Mouse (Mus musculus): ENCODE results near the gene Lgals1. TPM values are rescaled to one million over a fixed set of nuclear protein-coding genes. Genes with fewer than 3 reads are reported as not detected.
A peak's percentile ranks its signal among the peaks of the same experiment; 100 is the strongest.

Lgals1 gene
- polyA plus RNA-seq, 1 experiment from 2014 or later = 837 TPM

- H3K27ac ChIP-seq (ENCODE audit: low read depth, low read length) = peak overlapping the region; percentile 50
- peak; percentile 57 for ATAC-seq (replicated peaks; ENCODE audit: low FRiP score)
- H3K36me3 ChIP-seq (ENCODE audit: control insufficient read depth, insufficient read depth, low read length) = peaks cover 13% of the 10 kb centered on the region; the same call in 1 of the 2 replicates
- H3K9ac ChIP-seq (ENCODE audit: low read depth, low read length) = peak overlapping the region; percentile 31
- H3K9me3 ChIP-seq (ENCODE audit: control insufficient read depth, low read length) = no peaks in the 10 kb centered on the region
- peak overlapping the region; percentile 15 for H3K4me2 ChIP-seq
- peak overlapping the region; percentile 13; the same call in 1 of the 2 replicates for H3K4me3 ChIP-seq (ENCODE audit: low read depth, low read length)
- H3K27me3 ChIP-seq (replicated peaks; ENCODE audit: control insufficient read depth, insufficient read depth, low read length) = no peaks in the 10 kb centered on the region
- H3K4me1 ChIP-seq (replicated peaks; ENCODE audit: control insufficient read depth, insufficient read depth, low read length) = peaks cover 71% of the 10 kb centered on the region
- 44% methylated on average over 7 of the region's 7 CpGs for WGBS
- DNase-seq (ENCODE audit: low spot score) = no peak
Observed at GRCm38 (mm10) chr15:78892440-78892839, 34.1 kb upstream of the Lgals1 start.

- H3K27me3 ChIP-seq (replicated peaks; ENCODE audit: control insufficient read depth, insufficient read depth, low read length) = no peaks in the 10 kb centered on the region
- H3K4me3 ChIP-seq (ENCODE audit: low read depth, low read length) = 0 out of 2 replicates have a peak overlapping the region, but pooled peaks have one; percentile 6
- DNase-seq (ENCODE audit: low spot score) (no peak), ATAC-seq (replicated peaks; ENCODE audit: low FRiP score) (no peak)
- WGBS = 49% methylated on average over 13 of the region's 13 CpGs
- peak overlapping the region; percentile 76 for H3K27ac ChIP-seq (ENCODE audit: low read depth, low read length)
- peak overlapping the region; percentile 34; the same call in 1 of the 2 replicates for H3K9ac ChIP-seq (ENCODE audit: low read depth, low read length)
- peaks cover 79% of the 10 kb centered on the region for H3K4me1 ChIP-seq (replicated peaks; ENCODE audit: control insufficient read depth, insufficient read depth, low read length)
- peak overlapping the region; percentile 49 for H3K4me2 ChIP-seq
- H3K36me3 ChIP-seq (ENCODE audit: control insufficient read depth, insufficient read depth, low read length) = peaks cover 11% of the 10 kb centered on the region; the same call in 1 of the 2 replicates
- H3K9me3 ChIP-seq (ENCODE audit: control insufficient read depth, low read length) = no peaks in the 10 kb centered on the region
Observed at GRCm38 (mm10) chr15:78894726-78895125, 31.8 kb upstream of the Lgals1 start.

GRCm38 (mm10) chr15:78895741-78896140, 30.8 kb upstream of the Lgals1 start:
- WGBS = 57% methylated on average over 2 of the region's 2 CpGs
- Histone ChIP-seq H3K9ac (ENCODE audit: low read depth, low read length) (peak overlapping the region; percentile 49), H3K36me3 (ENCODE audit: control insufficient read depth, insufficient read depth, low read length) (peaks cover 11% of the 10 kb centered on the region; the same call in 1 of the 2 replicates), H3K4me1 (replicated peaks; ENCODE audit: control insufficient read depth, insufficient read depth, low read length) (peaks cover 76% of the 10 kb centered on the region), H3K27me3 (replicated peaks; ENCODE audit: control insufficient read depth, insufficient read depth, low read length) (no peaks in the 10 kb centered on the region), H3K9me3 (ENCODE audit: control insufficient read depth, low read length) (no peaks in the 10 kb centered on the region), H3K4me3 (ENCODE audit: low read depth, low read length) (peak overlapping the region; percentile 24), H3K4me2 (peak overlapping the region; percentile 96), H3K27ac (ENCODE audit: low read depth, low read length) (peak overlapping the region; percentile 94)
- DNase-seq (ENCODE audit: low spot score) = no peak
- ATAC-seq (replicated peaks; ENCODE audit: low FRiP score) = no peak

- ATAC-seq (replicated peaks; ENCODE audit: low FRiP score) (peak; percentile 30; the same call in 1 of the 2 replicates), DNase-seq (ENCODE audit: low spot score) (no peak)
- H3K4me2 ChIP-seq = peak overlapping the region; percentile 96
- H3K9ac ChIP-seq (ENCODE audit: low read depth, low read length) = peak overlapping the region; percentile 49
- peaks cover 81% of the 10 kb centered on the region for H3K4me1 ChIP-seq (replicated peaks; ENCODE audit: control insufficient read depth, insufficient read depth, low read length)
- H3K36me3 ChIP-seq (ENCODE audit: control insufficient read depth, insufficient read depth, low read length) = peaks cover 11% of the 10 kb centered on the region; the same call in 1 of the 2 replicates
- no peaks in the 10 kb centered on the region for H3K27me3 ChIP-seq (replicated peaks; ENCODE audit: control insufficient read depth, insufficient read depth, low read length)
- H3K27ac ChIP-seq (ENCODE audit: low read depth, low read length) = peak overlapping the region; percentile 94
- peak overlapping the region; percentile 24 for H3K4me3 ChIP-seq (ENCODE audit: low read depth, low read length)
- no peaks in the 10 kb centered on the region for H3K9me3 ChIP-seq (ENCODE audit: control insufficient read depth, low read length)
- 69% methylated on average over 3 of the region's 3 CpGs for WGBS
Observed at GRCm38 (mm10) chr15:78896149-78896548, 30.4 kb upstream of the Lgals1 start.

GRCm38 (mm10) chr15:78897488-78897887, 29.0 kb upstream of the Lgals1 start:
- H3K9ac ChIP-seq (ENCODE audit: low read depth, low read length) = peak overlapping the region; percentile 45; the same call in 1 of the 2 replicates
- ATAC-seq (replicated peaks; ENCODE audit: low FRiP score) = no peak; the same call in 1 of the 2 replicates
- 57% methylated on average over 4 of the region's 4 CpGs for WGBS

GRCm38 (mm10) chr15:78898507-78899001, 28.0 kb upstream of the Lgals1 start:
- peak overlapping the region; percentile 94 for H3K27ac ChIP-seq (ENCODE audit: low read depth, low read length)
- H3K36me3 ChIP-seq (ENCODE audit: control insufficient read depth, insufficient read depth, low read length) = peaks cover 7% of the 10 kb centered on the region
- H3K4me3 ChIP-seq (ENCODE audit: low read depth, low read length) = peak overlapping the region; percentile 65
- H3K4me2 ChIP-seq = peak overlapping the region; percentile 96
- DNase-seq (ENCODE audit: low spot score) (no peak), ATAC-seq (replicated peaks; ENCODE audit: low FRiP score) (no peak)
- no peaks in the 10 kb centered on the region for H3K27me3 ChIP-seq (replicated peaks; ENCODE audit: control insufficient read depth, insufficient read depth, low read length)
- no peaks in the 10 kb centered on the region for H3K9me3 ChIP-seq (ENCODE audit: control insufficient read depth, low read length)
- peaks cover 69% of the 10 kb centered on the region for H3K4me1 ChIP-seq (replicated peaks; ENCODE audit: control insufficient read depth, insufficient read depth, low read length)
- WGBS = 35% methylated on average over 6 of the region's 6 CpGs
- H3K9ac ChIP-seq (ENCODE audit: low read depth, low read length) = peak overlapping the region; percentile 83

More at GRCm38 (mm10) chr15:78897488-78897887, 29.0 kb upstream of the Lgals1 start:
- H3K4me3 ChIP-seq (ENCODE audit: low read depth, low read length) = peak overlapping the region; percentile 31
- no peaks in the 10 kb centered on the region for H3K9me3 ChIP-seq (ENCODE audit: control insufficient read depth, low read length)
- peak overlapping the region; percentile 96 for H3K4me2 ChIP-seq
- H3K27ac ChIP-seq (ENCODE audit: low read depth, low read length) = peak overlapping the region; percentile 94
- DNase-seq (ENCODE audit: low spot score) = no peak
- H3K36me3 ChIP-seq (ENCODE audit: control insufficient read depth, insufficient read depth, low read length) = peaks cover 5% of the 10 kb centered on the region; the same call in 1 of the 2 replicates
- H3K4me1 ChIP-seq (replicated peaks; ENCODE audit: control insufficient read depth, insufficient read depth, low read length) = peaks cover 77% of the 10 kb centered on the region
- no peaks in the 10 kb centered on the region for H3K27me3 ChIP-seq (replicated peaks; ENCODE audit: control insufficient read depth, insufficient read depth, low read length)

- Histone ChIP-seq H3K9me3 (ENCODE audit: control insufficient read depth, low read length) (no peaks in the 10 kb centered on the region), H3K9ac (ENCODE audit: low read depth, low read length) (peak within 1 kb of the TSS; percentile 83), H3K4me1 (replicated peaks; ENCODE audit: control insufficient read depth, insufficient read depth, low read length) (peaks cover 62% of the 10 kb centered on the region), H3K27ac (ENCODE audit: low read depth, low read length) (peak within 1 kb of the TSS; percentile 94), H3K4me2 (peak within 1 kb of the TSS; percentile 96), H3K36me3 (ENCODE audit: control insufficient read depth, insufficient read depth, low read length) (peaks cover 13% of the 10 kb centered on the region), H3K4me3 (ENCODE audit: low read depth, low read length) (peak within 1 kb of the TSS; percentile 65), H3K27me3 (replicated peaks; ENCODE audit: control insufficient read depth, insufficient read depth, low read length) (no peaks in the 10 kb centered on the region)
- ATAC-seq (replicated peaks; ENCODE audit: low FRiP score) (no peak), DNase-seq (ENCODE audit: low spot score) (no peak)
- WGBS = 2% methylated on average over 16 of the region's 20 CpGs
Observed at GRCm38 (mm10) chr15:78899409-78899739, 27.2 kb upstream of the Lgals1 start, which contains the start of gene Gm49510. Gene Gm49510 (plus strand): TSS chr15:78899667.

GRCm38 (mm10) chr15:78899740-78900584, 26.6 kb upstream of the Lgals1 start, which contains the start of gene Sh3bp1:
Gene Sh3bp1 (plus strand): TSS chr15:78899768.
- H3K36me3 ChIP-seq (ENCODE audit: control insufficient read depth, insufficient read depth, low read length) = peaks cover 16% of the 10 kb centered on the region
- peak within 1 kb of the TSS; percentile 96 for H3K4me2 ChIP-seq
- H3K27ac ChIP-seq (ENCODE audit: low read depth, low read length) = peak within 1 kb of the TSS; percentile 94
- peaks cover 56% of the 10 kb centered on the region for H3K4me1 ChIP-seq (replicated peaks; ENCODE audit: control insufficient read depth, insufficient read depth, low read length)
- WGBS = under 1% methylated on average over 47 of the region's 47 CpGs
- H3K4me3 ChIP-seq (ENCODE audit: low read depth, low read length) = peak within 1 kb of the TSS; percentile 65
- H3K9ac ChIP-seq (ENCODE audit: low read depth, low read length) = peak within 1 kb of the TSS; percentile 83
- no peaks in the 10 kb centered on the region for H3K27me3 ChIP-seq (replicated peaks; ENCODE audit: control insufficient read depth, insufficient read depth, low read length)
- no peaks in the 10 kb centered on the region for H3K9me3 ChIP-seq (ENCODE audit: control insufficient read depth, low read length)
- ATAC-seq (replicated peaks; ENCODE audit: low FRiP score) (peak; percentile 67), DNase-seq (ENCODE audit: low spot score) (peak; percentile 87)

All from liver, embryonic 11.5 days (tissue).